Mouse (Mus musculus): ENCODE measurements at regions not wholly inside any gene's neighbourhood (a gene's known extent, or its start where the extent isn't known, plus 50 kb on each side); places are given as distances from the start of the nearest gene placed in this dataset.

DNA sequence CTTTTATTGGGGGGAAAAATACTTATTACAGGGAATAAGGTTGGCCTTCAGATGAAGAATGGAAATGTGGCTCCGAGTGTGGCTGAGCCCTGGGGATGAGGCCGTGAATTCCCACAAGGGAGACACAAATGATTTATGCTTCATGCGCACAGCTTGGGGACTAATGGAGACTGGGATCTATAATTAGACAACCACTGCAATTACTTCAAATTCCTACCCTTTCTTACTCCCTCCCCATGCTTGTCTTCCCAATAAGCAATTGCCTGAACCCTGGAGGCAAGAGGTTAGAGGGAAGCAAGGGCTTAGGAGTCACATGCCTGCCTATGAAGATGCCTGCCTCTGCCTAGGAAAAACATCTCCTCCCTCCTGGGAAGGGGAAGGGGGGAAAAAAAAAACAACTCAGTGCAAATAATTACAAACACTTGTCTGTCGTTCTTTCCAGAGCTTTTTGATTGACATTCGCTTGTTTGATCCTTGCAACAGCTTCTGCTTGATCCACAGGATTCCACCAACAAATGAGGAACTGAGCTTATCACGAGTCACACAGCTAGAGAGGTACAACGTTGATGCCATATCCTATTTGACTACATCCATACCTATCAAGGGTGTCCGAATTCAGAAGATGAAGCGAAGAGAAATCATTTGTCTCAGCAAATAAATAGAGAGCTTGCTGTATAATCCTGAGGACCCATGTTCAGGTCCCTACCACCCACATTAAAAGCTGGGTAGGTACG lies 326.1 kb downstream of the Sox9 start:
- H3K27ac ChIP-seq: 0 out of 2 replicates have a peak overlapping the region, but pooled peaks have one; percentile 1

DNA sequence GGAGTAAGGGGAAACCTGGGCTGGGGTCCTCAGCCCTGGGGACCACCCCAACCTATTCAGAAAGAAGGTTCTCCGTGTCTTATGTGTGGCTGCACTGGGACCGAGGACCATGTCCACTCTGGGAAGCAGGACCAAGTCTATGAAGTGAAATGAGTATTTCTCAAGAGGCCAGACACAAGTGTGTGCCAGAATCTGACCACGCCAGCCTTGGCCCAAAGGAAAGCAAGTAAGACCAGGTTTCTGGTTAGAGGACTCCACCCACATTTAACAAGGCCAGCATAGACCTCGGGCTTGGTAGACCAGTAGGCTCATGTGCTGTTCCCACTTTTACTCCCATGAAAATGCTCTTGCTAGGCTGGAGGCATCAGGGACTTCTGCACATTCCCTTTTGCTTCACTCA lies 327.1 kb downstream of the Sox9 start:
- H3K36me3 ChIP-seq (ENCODE audit: poor library complexity, severe bottlenecking): no peaks in the 10 kb centered on the region
- no peak overlapping the region for H3K9ac ChIP-seq
- ATAC-seq: no peak
- H3K9me3 ChIP-seq (replicated peaks): no peaks in the 10 kb centered on the region
- H3K27me3 ChIP-seq: no peaks in the 10 kb centered on the region
- no peak overlapping the region for H3K27ac ChIP-seq
- WGBS: 92% methylated on average over 4 of the region's 4 CpGs
- H3K4me1 ChIP-seq: peaks cover 55% of the 10 kb centered on the region
- no peak overlapping the region for H3K4me2 ChIP-seq
- no peak overlapping the region for H3K4me3 ChIP-seq

More for the DNA sequence above, 326.1 kb downstream of the Sox9 start:
- Histone ChIP-seq H3K9ac (no peak overlapping the region), H3K4me1 (peaks cover 60% of the 10 kb centered on the region), H3K9me3 (replicated peaks) (no peaks in the 10 kb centered on the region), H3K36me3 (ENCODE audit: poor library complexity, severe bottlenecking) (no peaks in the 10 kb centered on the region), H3K27me3 (no peaks in the 10 kb centered on the region), H3K4me3 (no peak overlapping the region), H3K4me2 (no peak overlapping the region)
- WGBS: 59% methylated on average over 10 of the region's 10 CpGs
- ATAC-seq: no peak

DNA sequence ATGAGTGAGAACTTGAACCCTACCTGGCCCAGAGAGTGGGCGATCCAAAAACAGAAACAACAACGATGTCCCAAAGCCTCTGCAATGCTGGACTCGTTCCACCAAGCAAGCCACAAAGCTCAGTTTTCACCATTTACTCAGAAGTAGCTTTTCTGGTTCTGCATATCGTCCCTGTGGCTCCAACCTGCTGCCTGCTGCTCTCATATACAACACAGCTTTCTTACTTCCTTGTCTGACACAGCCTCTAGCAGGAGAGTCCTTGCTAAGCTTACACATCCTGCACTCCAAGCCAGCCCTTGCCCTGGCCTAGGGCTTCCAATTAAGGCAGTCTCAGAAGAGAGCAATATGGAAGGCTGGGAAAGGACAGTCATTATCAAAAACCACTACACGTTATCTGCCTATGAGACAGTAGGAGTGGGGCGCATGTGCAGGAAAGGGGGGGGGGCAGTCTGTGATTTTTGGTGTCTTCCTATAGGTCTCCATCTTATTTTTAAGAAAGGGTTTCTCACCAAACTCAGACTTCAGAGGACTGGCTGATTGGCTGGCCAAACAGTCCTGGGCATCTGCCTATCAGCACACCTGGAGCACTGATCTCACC lies 331.3 kb downstream of the Sox9 start:
- H3K4me2 ChIP-seq: no peak overlapping the region
- WGBS: 88% methylated on average over 6 of the region's 6 CpGs
- no peak for ATAC-seq
- H3K27ac ChIP-seq: no peak overlapping the region
- H3K27me3 ChIP-seq: no peaks in the 10 kb centered on the region
- H3K4me1 ChIP-seq: peaks cover 37% of the 10 kb centered on the region
- no peaks in the 10 kb centered on the region for H3K36me3 ChIP-seq (ENCODE audit: poor library complexity, severe bottlenecking)
- no peak overlapping the region for H3K4me3 ChIP-seq
- H3K9ac ChIP-seq: no peak overlapping the region
- no peaks in the 10 kb centered on the region; the same call in 1 of the 2 replicates for H3K9me3 ChIP-seq (replicated peaks)

DNA sequence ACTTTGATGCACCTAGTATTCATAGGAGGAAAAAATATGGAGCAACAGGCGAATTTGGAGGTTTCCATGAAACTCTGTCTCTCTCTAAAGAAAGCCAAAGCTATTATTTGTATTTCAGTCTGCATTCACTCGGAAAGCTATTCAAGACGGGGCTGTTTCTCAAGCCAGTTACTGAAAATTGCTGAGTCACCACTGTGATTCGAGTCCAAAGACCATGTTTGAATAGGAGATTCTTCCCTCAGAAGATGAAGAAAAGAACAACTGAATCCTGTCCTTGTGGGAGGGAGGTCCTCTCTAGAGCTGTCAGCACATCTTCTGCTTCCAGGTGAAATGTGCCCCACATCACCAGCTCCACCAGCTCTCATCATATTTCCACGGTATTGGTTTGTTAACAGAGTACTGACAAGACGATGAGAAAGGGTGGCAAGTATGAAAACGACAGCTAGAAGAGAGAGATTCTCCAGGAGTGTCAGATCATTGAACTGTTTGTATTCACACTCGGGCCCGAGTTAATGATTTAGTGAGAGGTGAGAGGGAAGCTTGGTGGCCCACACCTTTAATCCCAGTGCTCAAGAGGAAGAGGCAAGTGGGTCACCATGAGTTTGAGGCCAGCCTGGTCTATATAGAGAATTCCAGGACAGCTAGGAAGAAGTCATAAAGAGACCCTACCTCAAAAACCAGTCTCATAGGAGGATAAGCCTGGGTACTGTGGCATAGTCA lies 335.3 kb downstream of the Sox9 start:
- Histone ChIP-seq H3K9me3 (replicated peaks) (no peaks in the 10 kb centered on the region; the same call in 1 of the 2 replicates), H3K27me3 (no peaks in the 10 kb centered on the region), H3K9ac (no peak overlapping the region), H3K4me3 (no peak overlapping the region), H3K4me1 (peaks cover 42% of the 10 kb centered on the region), H3K36me3 (ENCODE audit: poor library complexity, severe bottlenecking) (no peaks in the 10 kb centered on the region), H3K27ac (no peak overlapping the region), H3K4me2 (no peak overlapping the region)
- 83% methylated on average over 9 of the region's 9 CpGs for WGBS
- ATAC-seq: no peak

DNA sequence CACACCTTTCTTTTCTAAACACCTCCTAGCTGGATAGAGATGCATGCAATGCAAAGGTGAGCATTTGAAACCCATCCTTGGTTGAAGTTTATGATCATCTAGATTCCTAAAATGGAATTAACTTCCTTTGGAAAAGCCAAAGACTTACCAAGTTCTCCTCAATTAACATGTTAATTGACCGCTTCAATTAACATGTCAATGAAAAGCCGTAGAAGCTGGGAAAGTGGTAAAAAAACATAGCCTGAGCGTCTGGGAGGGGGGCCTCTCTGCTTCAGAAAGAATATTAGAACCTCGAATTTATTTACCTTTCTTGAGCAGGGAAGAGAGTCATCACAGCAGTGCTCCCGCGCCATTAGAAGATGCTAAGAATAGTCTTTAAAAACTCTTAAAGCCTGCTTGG lies 338.5 kb downstream of the Sox9 start:
- Histone ChIP-seq H3K4me1 (peaks cover 39% of the 10 kb centered on the region), H3K27ac (no peak overlapping the region), H3K27me3 (no peaks in the 10 kb centered on the region), H3K9me3 (replicated peaks) (no peaks in the 10 kb centered on the region; the same call in 1 of the 2 replicates), H3K9ac (no peak overlapping the region), H3K4me3 (no peak overlapping the region), H3K36me3 (ENCODE audit: poor library complexity, severe bottlenecking) (no peaks in the 10 kb centered on the region), H3K4me2 (peak overlapping the region; percentile 18)
- no peak for ATAC-seq
- WGBS: 9% methylated on average over 6 of the region's 6 CpGs

DNA sequence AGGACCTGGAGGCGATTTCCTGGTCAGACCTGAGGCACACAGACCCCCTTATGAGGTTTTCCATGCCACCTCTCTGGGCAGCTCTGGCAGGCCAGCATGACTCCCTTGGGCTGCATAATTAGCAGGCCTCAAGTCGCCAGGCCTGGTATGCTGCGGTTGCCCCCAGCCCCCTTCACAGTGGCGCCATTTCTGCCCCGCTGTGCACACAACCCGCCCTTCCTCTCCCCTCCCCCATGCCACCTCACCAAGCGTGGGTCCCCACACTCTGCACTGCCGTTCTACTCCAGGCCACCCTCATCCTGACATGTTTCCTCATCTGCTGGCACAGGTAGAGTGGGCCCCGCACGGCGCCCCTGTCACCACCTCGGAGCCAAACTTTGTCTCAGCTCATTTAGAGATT lies 339.3 kb downstream of the Sox9 start:
- Histone ChIP-seq H3K9me3 (replicated peaks) (no peaks in the 10 kb centered on the region; the same call in 1 of the 2 replicates), H3K4me3 (no peak overlapping the region), H3K27ac (peak overlapping the region; percentile 59), H3K4me1 (peaks cover 46% of the 10 kb centered on the region), H3K36me3 (ENCODE audit: poor library complexity, severe bottlenecking) (no peaks in the 10 kb centered on the region), H3K27me3 (no peaks in the 10 kb centered on the region), H3K9ac (no peak overlapping the region; the same call in 1 of the 2 replicates), H3K4me2 (peak overlapping the region; percentile 18)
- ATAC-seq: 0 out of 2 replicates have a peak, but pooled peaks have one; percentile 52
- 33% methylated on average over 12 of the region's 12 CpGs for WGBS

DNA sequence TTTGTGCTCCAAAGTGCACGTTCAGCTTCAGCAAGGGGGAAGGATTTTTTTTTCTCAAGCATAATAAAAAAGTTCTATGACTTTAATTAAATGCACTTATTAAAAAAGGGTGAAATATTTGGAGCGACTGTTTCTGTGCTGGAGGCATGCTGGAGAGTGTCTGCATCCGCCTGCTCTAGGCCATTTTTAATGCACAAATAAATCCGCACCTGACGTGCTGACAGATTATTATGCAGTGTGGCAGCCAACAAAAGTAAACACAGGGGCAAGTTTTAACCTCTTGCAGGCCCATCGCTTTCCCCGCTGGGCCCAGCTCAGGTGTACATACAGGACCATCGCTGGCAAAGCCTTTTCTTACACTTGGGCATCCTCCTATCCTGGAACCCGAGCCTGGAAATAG lies 340.1 kb downstream of the Sox9 start:
- H3K4me3 ChIP-seq: no peak overlapping the region
- H3K4me2 ChIP-seq: no peak overlapping the region
- H3K9ac ChIP-seq: peak overlapping the region; percentile 37
- H3K27me3 ChIP-seq: no peaks in the 10 kb centered on the region
- no peaks in the 10 kb centered on the region for H3K36me3 ChIP-seq (ENCODE audit: poor library complexity, severe bottlenecking)
- H3K27ac ChIP-seq: peak overlapping the region; percentile 59; the same call in 1 of the 2 replicates
- H3K9me3 ChIP-seq (replicated peaks): no peaks in the 10 kb centered on the region; the same call in 1 of the 2 replicates
- ATAC-seq: peak; percentile 19; the same call in 1 of the 2 replicates
- WGBS: 51% methylated on average over 9 of the region's 9 CpGs
- H3K4me1 ChIP-seq: peaks cover 52% of the 10 kb centered on the region

DNA sequence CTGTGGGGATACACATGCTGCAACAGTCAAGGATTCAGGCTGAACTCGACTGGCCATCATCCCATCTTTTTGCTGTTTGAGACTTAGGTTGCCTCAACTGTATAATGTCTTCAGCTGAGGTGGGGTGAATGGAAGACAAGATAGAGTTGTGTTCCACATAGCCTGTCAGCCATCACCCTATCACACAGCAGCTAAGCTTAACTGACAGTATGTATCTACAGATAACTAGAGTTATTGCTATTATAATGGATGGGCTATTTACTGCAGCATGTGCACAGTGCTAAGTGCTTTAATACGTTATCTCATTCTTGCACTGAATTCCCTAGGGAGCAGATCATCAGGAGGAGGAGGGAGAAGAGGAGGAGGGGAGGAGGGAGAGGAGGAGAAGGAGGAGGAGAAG lies 340.9 kb downstream of the Sox9 start:
- no peak overlapping the region for H3K27ac ChIP-seq
- H3K36me3 ChIP-seq (ENCODE audit: poor library complexity, severe bottlenecking): peaks cover under 1% of the 10 kb centered on the region; the same call in 1 of the 2 replicates
- H3K9me3 ChIP-seq (replicated peaks): no peaks in the 10 kb centered on the region; the same call in 1 of the 2 replicates
- no peaks in the 10 kb centered on the region for H3K27me3 ChIP-seq
- H3K4me3 ChIP-seq: no peak overlapping the region
- no peak overlapping the region for H3K4me2 ChIP-seq
- no peak overlapping the region for H3K9ac ChIP-seq
- 58% methylated on average over 2 of the region's 2 CpGs for WGBS
- peaks cover 55% of the 10 kb centered on the region for H3K4me1 ChIP-seq
- no peak for ATAC-seq

DNA sequence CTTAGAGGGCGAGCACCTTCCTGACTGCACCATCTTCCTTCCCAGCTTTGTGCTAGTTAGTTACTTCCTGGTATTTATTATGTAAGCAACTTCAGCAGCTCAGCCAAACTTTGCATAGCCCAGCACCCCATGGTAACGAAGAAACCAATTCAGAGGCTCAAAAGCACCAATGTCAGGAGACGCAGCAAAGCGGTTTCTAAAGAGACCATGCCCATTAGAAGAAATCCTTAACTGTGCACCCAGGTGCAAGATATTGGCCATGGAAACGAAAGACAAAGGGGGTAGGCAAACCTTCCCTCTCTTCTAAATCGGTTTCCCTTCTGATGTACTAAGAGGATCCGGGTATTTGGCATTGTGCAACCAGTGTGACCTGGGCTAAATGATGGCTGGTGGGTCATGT lies 343.8 kb downstream of the Sox9 start:
- Histone ChIP-seq H3K4me2 (no peak overlapping the region), H3K27me3 (no peaks in the 10 kb centered on the region), H3K9me3 (replicated peaks) (no peaks in the 10 kb centered on the region), H3K27ac (no peak overlapping the region), H3K4me1 (peaks cover 44% of the 10 kb centered on the region), H3K9ac (0 out of 2 replicates have a peak overlapping the region, but pooled peaks have one; percentile 8), H3K4me3 (no peak overlapping the region), H3K36me3 (ENCODE audit: poor library complexity, severe bottlenecking) (peaks cover 23% of the 10 kb centered on the region)
- ATAC-seq: no peak
- WGBS: 51% methylated on average over 7 of the region's 7 CpGs

DNA sequence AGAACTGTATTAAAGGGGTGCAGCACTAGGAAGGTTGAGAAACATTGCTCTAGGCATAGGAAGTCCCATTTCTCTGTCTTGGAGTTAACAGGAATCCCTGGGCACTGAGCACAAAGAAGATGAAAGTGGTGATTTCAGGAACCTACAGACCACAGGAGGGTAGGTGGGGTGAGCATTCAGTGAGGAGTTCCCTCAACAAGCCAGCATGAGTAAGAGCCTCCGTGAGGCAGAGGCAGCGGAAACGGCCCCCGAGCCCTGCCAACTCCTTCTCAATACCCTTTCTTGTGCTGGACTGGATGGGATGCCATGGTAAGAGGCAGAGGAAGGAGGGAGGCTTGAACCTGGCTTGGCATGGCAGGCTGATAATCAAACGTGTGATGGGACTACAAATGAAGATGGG lies 347.2 kb downstream of the Sox9 start:
- no peak overlapping the region for H3K27ac ChIP-seq
- peaks cover 27% of the 10 kb centered on the region for H3K36me3 ChIP-seq (ENCODE audit: poor library complexity, severe bottlenecking)
- 91% methylated on average over 5 of the region's 5 CpGs for WGBS
- H3K4me1 ChIP-seq: peaks cover 33% of the 10 kb centered on the region
- no peak for ATAC-seq
- H3K4me3 ChIP-seq: no peak overlapping the region
- no peak overlapping the region for H3K4me2 ChIP-seq
- no peaks in the 10 kb centered on the region for H3K9me3 ChIP-seq (replicated peaks)
- no peak overlapping the region for H3K9ac ChIP-seq
- H3K27me3 ChIP-seq: no peaks in the 10 kb centered on the region

DNA sequence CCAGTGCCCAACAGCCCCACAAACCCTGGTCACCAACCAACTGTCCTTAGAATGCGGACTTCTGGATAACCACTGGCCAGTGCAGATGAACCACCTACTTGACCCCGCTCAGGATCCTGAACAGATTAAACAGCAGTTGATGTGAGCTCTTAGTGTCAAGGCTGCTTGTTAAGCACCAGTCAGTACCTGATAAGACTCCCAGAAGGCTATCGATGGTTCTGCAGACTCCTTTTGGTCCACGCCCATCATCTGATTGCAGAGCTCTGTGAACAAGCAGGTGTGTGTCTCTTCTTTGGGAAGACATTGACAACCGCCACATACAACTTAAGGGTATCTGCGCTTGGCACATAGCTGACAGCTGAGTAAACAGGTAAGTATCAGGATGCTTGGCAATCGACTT lies 348.0 kb downstream of the Sox9 start:
- no peak overlapping the region for H3K4me2 ChIP-seq
- H3K4me1 ChIP-seq: peaks cover 33% of the 10 kb centered on the region
- no peak for ATAC-seq
- 99% methylated on average over 7 of the region's 7 CpGs for WGBS
- no peaks in the 10 kb centered on the region for H3K27me3 ChIP-seq
- H3K27ac ChIP-seq: no peak overlapping the region
- H3K9ac ChIP-seq: no peak overlapping the region
- no peaks in the 10 kb centered on the region for H3K9me3 ChIP-seq (replicated peaks)
- peaks cover 27% of the 10 kb centered on the region for H3K36me3 ChIP-seq (ENCODE audit: poor library complexity, severe bottlenecking)
- no peak overlapping the region for H3K4me3 ChIP-seq
